Mouse (Mus musculus): Measurements from ENCODE around the gene Hhipl1.

The Hhipl1 gene

GRCm38 (mm10) chr12:108367909-108368308, 61.8 kb downstream of the Hhipl1 start:
- DNase-seq = peak; percentile 44

- DNase-seq = no peak
These were observed 62.9 kb downstream of the Hhipl1 start for GRCm38 (mm10) chr12:108368921-108369320.

GRCm38 (mm10) chr12:108370596-108371428, 64.7 kb downstream of the Hhipl1 start, which contains the start of gene Eml1:
Eml1 (plus strand) TSS chr12:108370957.
- peak; percentile 70 for DNase-seq

GRCm38 (mm10) chr12:108371429-108371765, 65.3 kb downstream of the Hhipl1 start:
- no peak for DNase-seq

GRCm38 (mm10) chr12:108372241-108372640, 66.2 kb downstream of the Hhipl1 start:
- no peak for DNase-seq

GRCm38 (mm10) chr12:108373611-108374010, 67.5 kb downstream of the Hhipl1 start:
- no peak for DNase-seq

- DNase-seq = no peak
These were observed 68.6 kb downstream of the Hhipl1 start for GRCm38 (mm10) chr12:108374689-108375088.

- no peak for DNase-seq
These were observed 72.5 kb downstream of the Hhipl1 start for GRCm38 (mm10) chr12:108378379-108379133.
